Mouse (Mus musculus) hindbrain, embryonic 16.5 days (tissue): ENCODE measurements at regions not wholly inside any gene's neighbourhood (a gene's known extent, or its start where the extent isn't known, plus 50 kb on each side); places are given as distances from the start of the nearest gene placed in this dataset.
A peak's percentile ranks its signal among the peaks of the same experiment; 100 is the strongest.

Experiments used
- ATAC-seq: fragments of 200-750 bp; cut with Nextera tagmentation; 2 replicates; pipeline ENCODE4 v1.8.0; 2017; ENCODE audit warnings: moderate TSS enrichment, moderate library complexity
- H3K27ac ChIP-seq: fragments of 300-500 bp; sonication (generic); 2 replicates; pipeline ENCODE4 v1.5.1; 2014; ENCODE audit warnings: low read depth, mild to moderate bottlenecking, control low read depth, low read length, moderate library complexity
- H3K27me3 ChIP-seq: fragments of 300-500 bp; sonication (generic); replicated peaks from 2 replicates; pipeline ENCODE4 v1.6.1; 2014; ENCODE audit warnings: low read length; ENCODE audit not compliant: control insufficient read depth, insufficient read depth
- H3K36me3 ChIP-seq: fragments of 300-500 bp; sonication (generic); 2 replicates; pipeline ENCODE4 v1.6.1; 2014; ENCODE audit warnings: mild to moderate bottlenecking, low read length, moderate library complexity, mixed read lengths; ENCODE audit not compliant: control insufficient read depth, insufficient read depth
- H3K4me1 ChIP-seq: fragments of 300-500 bp; sonication (generic); 2 replicates; pipeline ENCODE4 v1.6.1; 2014; ENCODE audit warnings: low read depth, low read length; ENCODE audit not compliant: control insufficient read depth, insufficient read depth
- H3K4me2 ChIP-seq: fragments of 300-500 bp; sonication (generic); 2 replicates; pipeline ENCODE4 v1.6.1; 2014; ENCODE audit warnings: mild to moderate bottlenecking, low read length, control low read depth, moderate library complexity
- H3K4me3 ChIP-seq: fragments of 300-500 bp; sonication (generic); 2 replicates; pipeline ENCODE4 v1.5.1; 2014; ENCODE audit warnings: mild to moderate bottlenecking, low read length, control low read depth, moderate library complexity
- H3K9ac ChIP-seq: fragments of 300-500 bp; sonication (generic); 2 replicates; pipeline ENCODE4 v1.6.1; 2014; ENCODE audit warnings: low read depth, mild to moderate bottlenecking, control low read depth, low read length, moderate library complexity
- H3K9me3 ChIP-seq: fragments of 300-500 bp; sonication (generic); 2 replicates; pipeline ENCODE4 v1.6.1; 2014; ENCODE audit warnings: mild to moderate bottlenecking, low read length, moderate library complexity; ENCODE audit not compliant: control insufficient read depth
- WGBS: fragments of 180-500 bp; shearing (Covaris S2); extraction: QIAGEN DNeasy Blood & Tissue Kit; methylation state at CpG from one replicate; pipeline ENCODE4 v1.1.7; 2014; 5-methylcytosine and 5-hydroxymethylcytosine counted together

GRCm38 (mm10) chr7:136219564-136220244, 503.5 kb upstream of the Mki67 start:
- peak; percentile 37; the same call in 1 of the 2 replicates for ATAC-seq
- H3K4me2 ChIP-seq: peak overlapping the region; percentile 19; the same call in 1 of the 2 replicates
- WGBS: 35% methylated on average over 14 of the region's 14 CpGs
- peak overlapping the region; percentile 56 for H3K27ac ChIP-seq
- H3K9me3 ChIP-seq: no peaks in the 10 kb centered on the region
- no peak overlapping the region for H3K9ac ChIP-seq
- H3K36me3 ChIP-seq: no peaks in the 10 kb centered on the region
- H3K4me1 ChIP-seq: peaks cover 16% of the 10 kb centered on the region
- no peaks in the 10 kb centered on the region for H3K27me3 ChIP-seq
- no peak overlapping the region for H3K4me3 ChIP-seq

DNA sequence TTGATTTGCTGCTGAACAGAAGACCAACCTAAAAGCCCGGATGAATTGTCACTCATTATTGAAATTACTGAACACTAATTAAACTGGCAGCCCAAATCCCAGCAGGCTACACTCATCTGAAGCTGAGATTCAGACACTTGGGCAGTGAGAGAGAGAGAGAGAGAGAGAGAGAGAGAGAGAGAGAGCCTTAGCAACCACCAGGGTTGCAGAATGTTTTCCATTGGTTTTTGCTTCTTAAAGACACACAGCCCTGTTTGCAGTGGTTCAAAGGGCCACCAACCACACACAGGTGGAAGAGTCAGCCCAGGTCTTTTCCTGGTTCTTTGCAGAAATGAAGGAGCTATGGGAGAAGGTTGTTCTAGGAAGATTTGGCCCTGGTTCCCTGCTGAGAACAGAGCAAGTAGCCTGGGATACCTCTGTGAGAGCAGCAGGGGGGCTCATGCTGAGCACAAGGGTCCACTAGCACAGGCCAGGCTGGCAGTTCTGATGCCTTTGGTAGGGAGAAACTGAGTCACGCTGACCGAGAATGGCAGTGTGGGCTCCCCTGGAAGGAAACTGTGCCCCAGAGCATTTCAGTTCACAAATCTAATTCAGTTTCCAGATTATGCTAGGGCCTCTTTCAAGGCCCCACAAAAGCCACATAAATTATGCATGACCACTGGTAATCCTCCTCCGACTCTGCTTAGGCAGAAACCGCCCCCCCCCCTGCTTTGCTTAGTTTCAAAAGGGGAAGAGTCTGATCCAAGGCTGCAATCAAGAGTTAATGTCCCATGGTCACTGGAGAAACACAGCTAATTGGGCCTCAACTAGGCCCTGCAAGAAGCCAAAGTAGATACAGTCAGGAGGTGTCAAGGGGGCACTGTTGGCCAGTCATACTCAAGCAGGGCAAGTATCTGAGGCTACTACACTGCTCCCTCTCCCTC, 504.3 kb upstream of the Mki67 start:
- Histone ChIP-seq H3K4me1 (peaks cover 16% of the 10 kb centered on the region), H3K36me3 (no peaks in the 10 kb centered on the region), H3K9me3 (no peaks in the 10 kb centered on the region), H3K4me3 (no peak overlapping the region), H3K4me2 (peak overlapping the region; percentile 19; the same call in 1 of the 2 replicates), H3K9ac (no peak overlapping the region), H3K27ac (peak overlapping the region; percentile 63; the same call in 1 of the 2 replicates), H3K27me3 (no peaks in the 10 kb centered on the region)
- 21% methylated on average over 5 of the region's 5 CpGs for WGBS
- peak; percentile 74 for ATAC-seq

DNA sequence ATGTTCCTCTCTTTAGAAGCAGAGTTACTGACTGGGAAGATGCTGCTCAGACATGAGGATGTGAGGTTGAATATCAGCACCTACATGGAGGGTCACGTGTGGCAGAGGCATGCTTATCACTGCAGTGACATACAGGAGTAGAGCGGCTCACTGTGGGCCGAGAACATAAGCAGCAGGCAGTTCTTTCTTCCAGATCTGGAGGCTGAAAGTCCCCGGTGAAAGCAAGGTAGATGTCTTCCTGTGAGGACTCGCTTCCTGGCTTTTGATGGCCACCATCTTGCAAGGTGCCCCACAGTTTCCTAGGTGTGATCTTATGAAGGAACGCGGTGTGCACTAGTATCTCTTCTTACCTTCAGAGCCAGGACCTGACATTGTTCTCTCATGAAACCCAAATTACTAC, 505.5 kb upstream of the Mki67 start:
- Histone ChIP-seq H3K4me2 (no peak overlapping the region), H3K27me3 (no peaks in the 10 kb centered on the region), H3K27ac (no peak overlapping the region), H3K4me3 (no peak overlapping the region), H3K9ac (no peak overlapping the region), H3K9me3 (no peaks in the 10 kb centered on the region), H3K4me1 (peaks cover 16% of the 10 kb centered on the region), H3K36me3 (no peaks in the 10 kb centered on the region)
- ATAC-seq: no peak
- 94% methylated on average over 7 of the region's 7 CpGs for WGBS

DNA sequence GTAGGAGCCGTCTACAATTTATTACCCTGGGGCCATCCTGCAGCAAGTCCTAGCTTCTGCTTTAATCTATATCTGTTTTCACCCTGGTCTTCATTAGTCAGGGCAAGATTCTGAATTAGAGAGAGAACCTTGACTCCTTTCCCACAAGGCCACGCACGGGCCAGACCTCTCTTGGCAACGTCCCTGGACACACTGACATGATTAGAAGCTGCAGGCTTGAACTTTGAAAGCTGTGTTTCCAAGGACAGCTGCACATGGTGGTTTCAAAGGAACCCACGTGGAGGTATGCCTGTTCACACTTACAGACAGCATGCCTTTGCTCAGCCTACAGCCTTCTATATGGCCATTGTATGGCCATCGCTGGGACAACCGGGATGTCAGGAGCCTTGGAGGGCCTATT, 509.9 kb upstream of the Mki67 start:
- ATAC-seq: no peak

GRCm38 (mm10) chr7:136228331-136228730, 512.2 kb upstream of the Mki67 start:
- H3K9ac ChIP-seq: no peak overlapping the region
- ATAC-seq: no peak

More for the DNA sequence above, 509.9 kb upstream of the Mki67 start:
- Histone ChIP-seq H3K4me1 (no peaks in the 10 kb centered on the region), H3K27me3 (no peaks in the 10 kb centered on the region), H3K36me3 (no peaks in the 10 kb centered on the region), H3K4me2 (no peak overlapping the region), H3K4me3 (no peak overlapping the region), H3K9ac (no peak overlapping the region), H3K27ac (no peak overlapping the region), H3K9me3 (no peaks in the 10 kb centered on the region)
- 62% methylated on average over 7 of the region's 7 CpGs for WGBS

GRCm38 (mm10) chr7:136229592-136229991, 513.4 kb upstream of the Mki67 start:
- Histone ChIP-seq H3K4me1 (no peaks in the 10 kb centered on the region), H3K4me2 (no peak overlapping the region)
- ATAC-seq: no peak

More at GRCm38 (mm10) chr7:136228331-136228730, 512.2 kb upstream of the Mki67 start:
- H3K27ac ChIP-seq: no peak overlapping the region
- H3K9me3 ChIP-seq: no peaks in the 10 kb centered on the region
- no peak overlapping the region for H3K4me3 ChIP-seq
- 84% methylated on average over 2 of the region's 2 CpGs for WGBS
- H3K27me3 ChIP-seq: no peaks in the 10 kb centered on the region
- H3K4me1 ChIP-seq: no peaks in the 10 kb centered on the region
- H3K4me2 ChIP-seq: no peak overlapping the region
- no peaks in the 10 kb centered on the region for H3K36me3 ChIP-seq

DNA sequence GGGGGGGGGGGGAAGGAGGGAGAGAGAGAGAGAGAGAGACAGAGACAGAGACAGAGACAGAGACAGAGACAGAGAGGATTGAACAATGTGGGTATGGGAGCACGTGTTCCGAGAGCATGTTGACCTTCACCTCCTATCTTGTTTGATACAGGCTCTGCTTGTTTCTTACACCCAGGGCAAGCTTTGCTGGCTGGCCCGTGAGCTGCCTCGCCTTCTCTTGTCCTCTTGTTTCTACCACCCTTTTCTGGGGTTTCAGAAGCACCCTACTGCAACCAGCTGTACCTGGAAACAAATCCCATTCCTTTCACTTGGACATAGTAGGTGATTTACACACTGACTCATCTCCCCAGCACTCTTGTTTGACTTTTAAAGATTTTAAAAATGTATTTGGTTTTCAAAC, 516.0 kb upstream of the Mki67 start:
- ATAC-seq: no peak
- 81% methylated on average over 4 of the region's 4 CpGs for WGBS
- Histone ChIP-seq H3K36me3 (no peaks in the 10 kb centered on the region), H3K27me3 (no peaks in the 10 kb centered on the region), H3K4me3 (no peak overlapping the region), H3K9ac (no peak overlapping the region), H3K4me2 (no peak overlapping the region), H3K4me1 (no peaks in the 10 kb centered on the region; the same call in 1 of the 2 replicates), H3K9me3 (no peaks in the 10 kb centered on the region), H3K27ac (no peak overlapping the region)

More at GRCm38 (mm10) chr7:136229592-136229991, 513.4 kb upstream of the Mki67 start:
- Histone ChIP-seq H3K4me3 (no peak overlapping the region), H3K9me3 (no peaks in the 10 kb centered on the region), H3K36me3 (no peaks in the 10 kb centered on the region), H3K9ac (no peak overlapping the region), H3K27ac (no peak overlapping the region), H3K27me3 (no peaks in the 10 kb centered on the region)
- 50% methylated on average over 11 of the region's 11 CpGs for WGBS

DNA sequence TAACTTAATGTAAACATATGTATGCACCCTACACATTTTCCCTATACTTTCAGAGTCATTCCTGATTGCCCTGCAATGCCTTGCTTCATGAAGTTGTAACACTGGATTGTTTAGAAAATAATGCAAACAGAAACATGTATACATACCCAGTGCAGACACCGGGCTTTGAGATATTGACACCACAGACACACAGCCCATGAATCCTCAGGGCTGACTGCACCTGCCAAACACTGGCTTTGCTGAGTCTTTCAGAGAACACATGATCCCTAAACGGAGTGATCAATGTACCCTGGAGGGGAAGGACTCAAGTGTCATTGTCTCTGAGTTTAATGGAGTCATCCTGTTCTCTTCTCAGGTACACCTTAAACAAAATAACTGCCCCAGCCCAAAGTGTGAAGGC, 519.4 kb upstream of the Mki67 start:
- WGBS: 60% methylated on average over 2 of the region's 2 CpGs
- no peak overlapping the region for H3K4me3 ChIP-seq
- no peak for ATAC-seq
- H3K9ac ChIP-seq: no peak overlapping the region
- no peak overlapping the region for H3K27ac ChIP-seq
- no peaks in the 10 kb centered on the region; the same call in 1 of the 2 replicates for H3K4me1 ChIP-seq
- H3K9me3 ChIP-seq: no peaks in the 10 kb centered on the region
- no peaks in the 10 kb centered on the region for H3K27me3 ChIP-seq
- no peak overlapping the region for H3K4me2 ChIP-seq
- H3K36me3 ChIP-seq: no peaks in the 10 kb centered on the region

DNA sequence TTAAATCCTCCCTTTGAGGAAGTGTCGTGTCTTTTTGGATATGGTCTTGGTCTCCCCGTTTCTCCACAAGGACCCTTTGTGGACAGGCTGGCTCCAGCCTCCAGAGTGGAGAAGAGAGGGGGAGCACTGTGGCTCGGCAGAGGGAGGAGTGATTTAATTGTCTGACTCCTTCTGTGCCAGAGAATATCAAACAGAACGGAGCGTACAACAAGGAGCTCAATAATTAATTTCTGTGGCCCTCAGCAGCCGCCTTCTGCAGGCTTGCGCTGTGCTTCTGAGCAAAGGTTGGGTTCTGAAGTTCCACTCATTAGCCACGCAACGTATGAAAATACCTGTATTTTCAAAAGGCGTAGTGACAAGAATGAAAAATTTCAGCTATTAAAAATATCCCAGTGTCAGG, 520.2 kb upstream of the Mki67 start:
- ATAC-seq: no peak
- no peaks in the 10 kb centered on the region for H3K36me3 ChIP-seq
- no peaks in the 10 kb centered on the region; the same call in 1 of the 2 replicates for H3K4me1 ChIP-seq
- no peak overlapping the region for H3K9ac ChIP-seq
- H3K27ac ChIP-seq: no peak overlapping the region
- H3K27me3 ChIP-seq: no peaks in the 10 kb centered on the region
- H3K9me3 ChIP-seq: no peaks in the 10 kb centered on the region
- H3K4me3 ChIP-seq: no peak overlapping the region
- H3K4me2 ChIP-seq: no peak overlapping the region
- WGBS: 40% methylated on average over 10 of the region's 10 CpGs
